Mouse (Mus musculus): Measurements from ENCODE around the gene Sox6.

The Sox6 gene

GRCm38 (mm10) chr7:115752121-115752634 lies 286.4 kb downstream of the Sox6 start:
- no peak for DNase-seq (ENCODE audit: low read depth)

- no peak for DNase-seq (ENCODE audit: low read depth)
These were observed 287.5 kb downstream of the Sox6 start for GRCm38 (mm10) chr7:115751083-115751482.

GRCm38 (mm10) chr7:115750275-115750825 lies 288.2 kb downstream of the Sox6 start:
- DNase-seq (ENCODE audit: low read depth): no peak

GRCm38 (mm10) chr7:115747541-115747940 lies 291.1 kb downstream of the Sox6 start:
- DNase-seq (ENCODE audit: low read depth): no peak

GRCm38 (mm10) chr7:115745672-115746253 lies 292.8 kb downstream of the Sox6 start:
- DNase-seq (ENCODE audit: low read depth): no peak

- peak; percentile 3 for DNase-seq (ENCODE audit: low read depth)
These were observed 304.5 kb downstream of the Sox6 start for GRCm38 (mm10) chr7:115734137-115734536.

GRCm38 (mm10) chr7:115732824-115733223 lies 305.8 kb downstream of the Sox6 start:
- no peak for DNase-seq (ENCODE audit: low read depth)

GRCm38 (mm10) chr7:115726776-115727175 lies 311.8 kb downstream of the Sox6 start:
- DNase-seq (ENCODE audit: low read depth): no peak

- DNase-seq (ENCODE audit: low read depth): no peak
These were observed 314.2 kb downstream of the Sox6 start for GRCm38 (mm10) chr7:115724404-115724803.

- DNase-seq (ENCODE audit: low read depth): no peak
These were observed 316.7 kb downstream of the Sox6 start for GRCm38 (mm10) chr7:115721624-115722540.

- DNase-seq (ENCODE audit: low read depth): no peak
These were observed 318.8 kb downstream of the Sox6 start for GRCm38 (mm10) chr7:115719791-115720190.

- DNase-seq (ENCODE audit: low read depth): no peak
These were observed 332.5 kb downstream of the Sox6 start for GRCm38 (mm10) chr7:115706141-115706540.

GRCm38 (mm10) chr7:115698105-115698504 lies 340.5 kb downstream of the Sox6 start:
- DNase-seq (ENCODE audit: low read depth): peak; percentile 18

GRCm38 (mm10) chr7:115693206-115693605 lies 345.4 kb downstream of the Sox6 start:
- no peak for DNase-seq (ENCODE audit: low read depth)

GRCm38 (mm10) chr7:115691091-115691490 lies 347.5 kb downstream of the Sox6 start:
- DNase-seq (ENCODE audit: low read depth): no peak

GRCm38 (mm10) chr7:115686687-115687086 lies 351.9 kb downstream of the Sox6 start:
- DNase-seq (ENCODE audit: low read depth): no peak

- DNase-seq (ENCODE audit: low read depth): no peak
These were observed 354.5 kb downstream of the Sox6 start for GRCm38 (mm10) chr7:115684142-115684541.

- no peak for DNase-seq (ENCODE audit: low read depth)
These were observed 366.8 kb downstream of the Sox6 start for GRCm38 (mm10) chr7:115671749-115672148.

GRCm38 (mm10) chr7:115671272-115671671 lies 367.3 kb downstream of the Sox6 start:
- no peak for DNase-seq (ENCODE audit: low read depth)

GRCm38 (mm10) chr7:115669207-115670004 lies 369.2 kb downstream of the Sox6 start:
- no peak for DNase-seq (ENCODE audit: low read depth)

GRCm38 (mm10) chr7:115666686-115667382 lies 371.8 kb downstream of the Sox6 start:
- no peak for DNase-seq (ENCODE audit: low read depth)

Data from induced T-regulatory cell, adult 2 months (primary cell).